Mouse (Mus musculus): ENCODE measurements around the gene Sema3b. TPM values are rescaled to one million over a fixed set of nuclear protein-coding genes. Genes with fewer than 3 reads are reported as not detected.

The Sema3b gene
- total RNA-seq, 2 experiments from 2014 or later: 50.9 to 52.0 TPM

- DNase-seq (ENCODE audit: low spot score in 2 of 2): no peak
Measured at GRCm38 (mm10) chr9:107617461-107617860, 8.4 kb upstream of the Sema3b start.

GRCm38 (mm10) chr9:107615035-107615434, 6.0 kb upstream of the Sema3b start:
- DNase-seq (ENCODE audit: low spot score in 2 of 2): no peak

GRCm38 (mm10) chr9:107612945-107613569, 4.0 kb upstream of the Sema3b start:
- DNase-seq (ENCODE audit: low spot score in 2 of 2): peak in 1 of 2 experiments; percentile 58

- DNase-seq (ENCODE audit: low spot score in 2 of 2): peak; percentile 99 to 100
Measured at GRCm38 (mm10) chr9:107612191-107612944, 3.3 kb upstream of the Sema3b start.

GRCm38 (mm10) chr9:107611456-107612190, 2.6 kb upstream of the Sema3b start:
- DNase-seq (ENCODE audit: low spot score in 2 of 2): no peak

- no peak for DNase-seq (ENCODE audit: low spot score in 2 of 2)
Measured at GRCm38 (mm10) chr9:107609433-107609830, 403 bp upstream of the Sema3b start.

- no peak for DNase-seq (ENCODE audit: low spot score in 2 of 2)
Measured at GRCm38 (mm10) chr9:107607653-107608245, 1.3 kb downstream of the Sema3b start.

GRCm38 (mm10) chr9:107607036-107607435, 2.0 kb downstream of the Sema3b start:
- DNase-seq (ENCODE audit: low spot score in 2 of 2): no peak

- DNase-seq (ENCODE audit: low spot score in 2 of 2): peak in 1 of 2 experiments; percentile 56
Measured at GRCm38 (mm10) chr9:107606591-107606990, 2.4 kb downstream of the Sema3b start.

GRCm38 (mm10) chr9:107605041-107605661, 3.9 kb downstream of the Sema3b start:
- no peak for DNase-seq (ENCODE audit: low spot score in 2 of 2)

- no peak for DNase-seq (ENCODE audit: low spot score in 2 of 2)
Measured at GRCm38 (mm10) chr9:107603251-107603650, 5.8 kb downstream of the Sema3b start.

GRCm38 (mm10) chr9:107602068-107602648, 6.9 kb downstream of the Sema3b start:
- DNase-seq (ENCODE audit: low spot score in 2 of 2): peak; percentile 93 to 94

- DNase-seq (ENCODE audit: low spot score in 2 of 2): no peak
Measured at GRCm38 (mm10) chr9:107601275-107601674, 7.8 kb downstream of the Sema3b start.

- no peak for DNase-seq (ENCODE audit: low spot score in 2 of 2)
Measured at GRCm38 (mm10) chr9:107600745-107601144, 8.3 kb downstream of the Sema3b start.

GRCm38 (mm10) chr9:107599842-107600241, 9.2 kb downstream of the Sema3b start:
- no peak for DNase-seq (ENCODE audit: low spot score in 2 of 2)

GRCm38 (mm10) chr9:107599433-107599832, 9.6 kb downstream of the Sema3b start:
- DNase-seq (ENCODE audit: low spot score in 2 of 2): no peak

GRCm38 (mm10) chr9:107598385-107598784, 10.6 kb downstream of the Sema3b start:
- no peak for DNase-seq (ENCODE audit: low spot score in 2 of 2)

GRCm38 (mm10) chr9:107596619-107597569, 12.1 kb downstream of the Sema3b start:
- DNase-seq (ENCODE audit: low spot score in 2 of 2): no peak

GRCm38 (mm10) chr9:107594281-107595062, 14.6 kb downstream of the Sema3b start:
- DNase-seq (ENCODE audit: low spot score in 2 of 2): no peak
